Mouse (Mus musculus) forebrain, postnatal 0 days (tissue): ENCODE data around the gene Zfp280d. TPM values are rescaled to one million over a fixed set of nuclear protein-coding genes. Genes with fewer than 3 reads are reported as not detected.

Source experiments
- ATAC-seq: fragments of 200-750 bp; cut with Nextera tagmentation; 2 replicates; pipeline ENCODE4 v1.8.0; 2017; ENCODE audit warnings: mild to moderate bottlenecking, moderate library complexity
- DNase-seq: peaks from one replicate; pipeline ENCODE4 v3.0.0-alpha.2; 2015
- H3K27ac ChIP-seq: fragments of 300-500 bp; sonication (generic); 2 replicates; pipeline ENCODE4 v1.5.1; 2014; ENCODE audit warnings: low read depth, mild to moderate bottlenecking, antibody characterized with exemption, low read length, moderate library complexity, mixed read lengths
- H3K27me3 ChIP-seq: fragments of 300-500 bp; sonication (generic); 2 replicates; pipeline ENCODE4 v1.6.1; 2014; ENCODE audit warnings: mild to moderate bottlenecking, low read length, mixed read lengths; ENCODE audit not compliant: insufficient read depth
- H3K36me3 ChIP-seq: fragments of 300-500 bp; sonication (generic); 2 replicates; pipeline ENCODE4 v1.6.1; 2014; ENCODE audit warnings: mild to moderate bottlenecking, moderate library complexity; ENCODE audit not compliant: insufficient read depth
- H3K4me1 ChIP-seq: fragments of 300-500 bp; sonication (generic); 2 replicates; pipeline ENCODE4 v1.6.1; 2014; ENCODE audit warnings: antibody characterized with exemption; ENCODE audit not compliant: insufficient read depth
- H3K4me2 ChIP-seq: fragments of 300-500 bp; sonication (generic); 2 replicates; pipeline ENCODE4 v1.6.1; 2014; ENCODE audit warnings: low read depth, mild to moderate bottlenecking, moderate library complexity
- H3K4me3 ChIP-seq: fragments of 300-500 bp; sonication (generic); 2 replicates; pipeline ENCODE4 v1.5.1; 2014; ENCODE audit warnings: low read depth, low read length, mixed read lengths
- H3K9ac ChIP-seq: fragments of 300-500 bp; sonication (generic); 2 replicates; pipeline ENCODE4 v1.6.1; 2014; ENCODE audit warnings: mild to moderate bottlenecking
- H3K9me3 ChIP-seq: fragments of 300-500 bp; sonication (generic); 2 replicates; pipeline ENCODE4 v1.6.1; 2016; ENCODE audit warnings: low read length
- CTCF ChIP-seq: sonication (generic); IDR thresholded peaks from 2 replicates; pipeline ENCODE4 v1.5.1; 2016; ENCODE audit warnings: antibody characterized with exemption, control low read depth, low read depth
- WGBS: fragments of 180-500 bp; shearing (Covaris S2); extraction: QIAGEN DNeasy Blood & Tissue Kit; methylation state at CpG from one replicate; pipeline ENCODE4 v1.1.7; 2014; 5-methylcytosine and 5-hydroxymethylcytosine counted together
- polyA plus RNA-seq: library from polyadenylated mRNA; unstranded; fragments of >200 nt; fragmentation: Nextera tagmentation; extraction: Ambion mirVana; gene quantifications from 2 replicates; pipeline ENCODE4 v1.2.1, GENCODE M21; 2015
- total RNA-seq: library from RNA; depleted of rRNA; stranded (reverse); fragments of >200 nt; gene quantifications from 2 replicates; pipeline ENCODE4 v1.2.3, GENCODE M21; 2014

The Zfp280d gene
- total and polyA plus RNA-seq, 2 experiments from 2014 or later, result 24.1 to 93.6 TPM

DNA sequence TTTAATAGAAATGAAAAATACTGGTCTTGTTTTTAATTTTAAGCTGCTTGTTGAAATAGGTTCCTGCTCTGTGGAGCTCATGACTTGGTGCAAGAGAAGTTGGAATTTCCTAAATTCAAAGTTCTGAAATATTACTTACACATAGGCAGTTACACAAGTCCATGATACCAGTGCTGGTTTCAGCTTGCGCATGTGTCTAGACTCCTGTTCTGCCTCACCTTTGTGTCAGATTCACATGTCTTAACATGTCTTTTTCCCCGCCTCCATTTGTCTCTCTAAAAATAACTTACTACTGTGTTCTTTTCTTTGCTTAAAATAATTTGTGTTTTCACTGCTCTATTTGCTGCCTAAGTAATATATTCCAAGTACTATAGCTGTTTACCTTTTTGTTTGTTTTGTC lies 64.5 kb downstream of the Zfp280d start:
- Histone ChIP-seq H3K4me3 (no peak overlapping the region), H3K36me3 (0 out of 2 replicates have a peak, but pooled peaks cover 4% of the 10 kb centered on the region), H3K9me3 (no peaks in the 10 kb centered on the region), H3K9ac (no peak overlapping the region), H3K4me1 (no peaks in the 10 kb centered on the region), H3K27me3 (no peaks in the 10 kb centered on the region), H3K27ac (no peak overlapping the region), H3K4me2 (no peak overlapping the region)
- 98% methylated on average over 2 of the region's 2 CpGs for WGBS
- TF ChIP-seq CTCF, result no peak
- DNase-seq (no peak), ATAC-seq (no peak)

DNA sequence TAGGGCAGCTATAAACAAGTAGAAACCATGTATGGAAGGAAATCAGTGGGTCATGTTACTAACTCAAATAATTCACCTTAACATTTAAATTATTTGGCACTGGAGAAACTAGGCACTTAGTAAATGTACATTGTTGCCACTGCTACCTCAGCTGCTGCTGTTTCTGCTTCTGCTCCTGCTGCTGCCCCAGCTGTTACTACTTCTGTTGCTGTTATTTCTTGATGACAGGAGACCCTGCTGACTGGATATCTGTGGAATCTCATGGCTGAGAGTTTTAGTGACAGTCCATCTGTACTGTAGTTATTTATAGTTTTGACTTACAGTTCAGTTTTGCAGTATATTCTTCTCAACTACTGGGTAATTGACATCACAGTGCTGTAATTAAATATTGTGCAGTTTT lies 69.2 kb downstream of the Zfp280d start:
- H3K4me2 ChIP-seq, result no peak overlapping the region
- no peak for ATAC-seq
- no peaks in the 10 kb centered on the region for H3K4me1 ChIP-seq
- H3K4me3 ChIP-seq, result no peak overlapping the region
- H3K9me3 ChIP-seq, result no peaks in the 10 kb centered on the region
- no peak for TF ChIP-seq CTCF
- no peak overlapping the region for H3K27ac ChIP-seq
- no peaks in the 10 kb centered on the region for H3K27me3 ChIP-seq
- peak; percentile 18 for DNase-seq
- H3K36me3 ChIP-seq, result peaks cover 7% of the 10 kb centered on the region; the same call in 1 of the 2 replicates
- H3K9ac ChIP-seq, result no peak overlapping the region

- Histone ChIP-seq H3K9ac (no peak overlapping the region), H3K4me3 (no peak overlapping the region), H3K4me2 (no peak overlapping the region), H3K27me3 (no peaks in the 10 kb centered on the region), H3K9me3 (no peaks in the 10 kb centered on the region), H3K27ac (no peak overlapping the region), H3K4me1 (no peaks in the 10 kb centered on the region), H3K36me3 (no peaks in the 10 kb centered on the region)
- DNase-seq (no peak), ATAC-seq (no peak)
- 95% methylated on average over 2 of the region's 2 CpGs for WGBS
- no peak for TF ChIP-seq CTCF
Measured at GRCm38 (mm10) chr9:72372359-72372758, 97.7 kb downstream of the Zfp280d start.

GRCm38 (mm10) chr9:72374074-72374473 lies 99.4 kb downstream of the Zfp280d start:
- no peaks in the 10 kb centered on the region for H3K4me1 ChIP-seq
- H3K4me3 ChIP-seq, result no peak overlapping the region
- no peak overlapping the region for H3K4me2 ChIP-seq
- H3K9me3 ChIP-seq, result no peaks in the 10 kb centered on the region
- no peak for ATAC-seq
- no peak for TF ChIP-seq CTCF
- 94% methylated on average over 3 of the region's 3 CpGs for WGBS
- no peak overlapping the region for H3K9ac ChIP-seq
- H3K27ac ChIP-seq, result no peak overlapping the region
- H3K27me3 ChIP-seq, result no peaks in the 10 kb centered on the region
- no peak for DNase-seq
- no peaks in the 10 kb centered on the region for H3K36me3 ChIP-seq

- H3K9me3 ChIP-seq, result no peaks in the 10 kb centered on the region
- H3K36me3 ChIP-seq, result no peaks in the 10 kb centered on the region
- TF ChIP-seq CTCF, result no peak
- no peak overlapping the region for H3K4me3 ChIP-seq
- no peak overlapping the region for H3K27ac ChIP-seq
- no peaks in the 10 kb centered on the region for H3K27me3 ChIP-seq
- 55% methylated on average over 4 of the region's 4 CpGs for WGBS
- no peaks in the 10 kb centered on the region for H3K4me1 ChIP-seq
- DNase-seq (peak; percentile 33), ATAC-seq (peak; percentile 95)
- H3K9ac ChIP-seq, result no peak overlapping the region
- H3K4me2 ChIP-seq, result no peak overlapping the region
Measured at GRCm38 (mm10) chr9:72374996-72375395, 100.3 kb downstream of the Zfp280d start.

- ATAC-seq (no peak), DNase-seq (no peak)
- Histone ChIP-seq H3K4me1 (no peaks in the 10 kb centered on the region), H3K27ac (0 out of 2 replicates have a peak overlapping the region, but pooled peaks have one; percentile 40), H3K4me3 (no peak overlapping the region), H3K9me3 (no peaks in the 10 kb centered on the region), H3K27me3 (no peaks in the 10 kb centered on the region), H3K4me2 (no peak overlapping the region), H3K36me3 (no peaks in the 10 kb centered on the region), H3K9ac (no peak overlapping the region)
- no peak for TF ChIP-seq CTCF
- 79% methylated on average over 3 of the region's 3 CpGs for WGBS
Measured at GRCm38 (mm10) chr9:72375639-72376038, 101.0 kb downstream of the Zfp280d start.

DNA sequence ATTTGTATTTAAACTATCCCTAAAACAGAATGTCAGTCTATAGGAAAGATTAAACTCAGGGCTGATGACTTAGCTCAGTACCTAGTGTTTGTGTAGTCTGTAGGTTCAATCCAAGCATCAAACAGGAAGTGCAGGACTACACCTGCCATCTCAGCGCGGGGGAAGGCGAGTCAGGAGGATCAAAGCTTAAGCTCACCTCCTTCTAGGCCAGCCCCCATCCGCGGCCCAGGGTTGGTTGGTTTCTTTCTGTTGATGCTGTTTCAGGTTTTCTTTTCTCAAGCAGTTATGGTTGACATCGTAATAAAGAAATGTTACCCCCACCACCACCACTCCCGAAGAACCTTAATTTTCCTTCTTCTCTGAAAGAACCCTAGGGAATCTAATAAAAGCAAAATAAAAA lies 111.1 kb downstream of the Zfp280d start:
- no peak overlapping the region for H3K4me2 ChIP-seq
- no peak for ATAC-seq
- no peaks in the 10 kb centered on the region for H3K9me3 ChIP-seq
- no peaks in the 10 kb centered on the region for H3K36me3 ChIP-seq
- no peaks in the 10 kb centered on the region for H3K4me1 ChIP-seq
- no peak for TF ChIP-seq CTCF
- H3K27me3 ChIP-seq, result no peaks in the 10 kb centered on the region
- H3K27ac ChIP-seq, result no peak overlapping the region
- no peak overlapping the region for H3K9ac ChIP-seq
- no peak overlapping the region for H3K4me3 ChIP-seq
- WGBS, result 87% methylated on average over 7 of the region's 7 CpGs
- DNase-seq, result no peak

- Histone ChIP-seq H3K36me3 (no peaks in the 10 kb centered on the region), H3K4me2 (no peak overlapping the region), H3K4me1 (peaks cover 11% of the 10 kb centered on the region; the same call in 1 of the 2 replicates), H3K9ac (no peak overlapping the region), H3K27me3 (no peaks in the 10 kb centered on the region), H3K4me3 (no peak overlapping the region), H3K27ac (no peak overlapping the region), H3K9me3 (no peaks in the 10 kb centered on the region)
- no peak for TF ChIP-seq CTCF
- no peak for ATAC-seq
- WGBS, result 91% methylated on average over 4 of the region's 4 CpGs
- no peak for DNase-seq
Measured at GRCm38 (mm10) chr9:72388934-72389333, 114.3 kb downstream of the Zfp280d start.
